ENCODE assay signal across 27 mouse cellular contexts in genomic region chr6:32210139-32210538, GRCm38 (mm10).
A peak's percentile ranks its signal among the peaks of the same experiment; 100 is the strongest.
DNase-seq lines count a peak whose midpoint lies in the region; ATAC-seq lines count a peak whose summit lies in the region.
"Had no signal": no experiment of that assay in that cellular context is flagged by ENCODE, and none has a peak within 500 bp of the region (broad histone marks: within the 10 kb centered on the region; RNA-seq: fewer than 3 reads in every experiment).

No protein-coding gene starts in this region.

- no peak overlapping the region for H3K4me3 ChIP-seq in kidney, embryonic 15.5 days (replicated peaks)
- H3K4me3 ChIP-seq: limb, embryonic 13.5 days; liver, embryonic 15.5 days; midbrain, embryonic 10.5 days; myocyte; stomach, embryonic 15.5 days had no signal

- H3K36me3 ChIP-seq in kidney, embryonic 15.5 days: no peaks in the 10 kb centered on the region
- H3K36me3 ChIP-seq: liver, embryonic 15.5 days; midbrain, embryonic 10.5 days; stomach, embryonic 15.5 days had no signal

- no peaks in the 10 kb centered on the region for H3K27me3 ChIP-seq in kidney, embryonic 15.5 days
- H3K27me3 ChIP-seq: limb, embryonic 13.5 days; liver, embryonic 15.5 days; Patski; stomach, embryonic 15.5 days had no signal

- H3K4me1 ChIP-seq in kidney, embryonic 15.5 days: no peaks in the 10 kb centered on the region
- H3K4me1 ChIP-seq: limb, embryonic 13.5 days; liver, embryonic 15.5 days; midbrain, embryonic 10.5 days; stomach, embryonic 15.5 days had no signal

- ATAC-seq in kidney, embryonic 15.5 days (replicated peaks; ENCODE audit: low FRiP score): peak; percentile 78
- ATAC-seq: activated CD4-positive, CD25-positive, alpha-beta regulatory T cell, adult 4 months; CD4-positive, CD25-positive, alpha-beta regulatory T cell, adult 4 months; forebrain, embryonic 14.5 days; hindbrain, embryonic 16.5 days; intestine, postnatal 0 days; midbrain, embryonic 16.5 days; Patski had no signal

- 64% methylated on average over 7 of the region's 7 CpGs for WGBS in kidney, embryonic 15.5 days

- H3K9ac ChIP-seq in kidney, embryonic 15.5 days: no peak overlapping the region
- H3K9ac ChIP-seq: limb, embryonic 13.5 days; liver, embryonic 15.5 days; stomach, embryonic 15.5 days had no signal

- peak; percentile 39 to 50 for DNase-seq in cerebellum, postnatal 14 days
- no peak for DNase-seq in cerebellum, adult 9-11 months
- DNase-seq in kidney, adult 11 months: peak; percentile 59
- DNase-seq in kidney, postnatal 4 days: peak; percentile 43 to 46
- DNase-seq in neural tube, embryonic 10.5 days (ENCODE audit: extremely low spot score, low spot score): no peak
- DNase-seq in urinary bladder, adult 2 months (ENCODE audit: low spot score): no peak
- DNase-seq: adrenal gland, adult 8-10 months; cerebellum, adult 11-12 months; gastrocnemius, postnatal 10 days; heart, adult 11 months; layer of hippocampus, postnatal 36 days; thymus, postnatal 25 days had no signal

- no peak overlapping the region for H3K4me2 ChIP-seq in kidney, embryonic 15.5 days
- H3K4me2 ChIP-seq: heart, embryonic 11.5 days; limb, embryonic 13.5 days; liver, embryonic 15.5 days; stomach, embryonic 15.5 days had no signal

- H3K9me3 ChIP-seq in kidney, embryonic 15.5 days (replicated peaks): no peaks in the 10 kb centered on the region
- H3K9me3 ChIP-seq: limb, embryonic 13.5 days; liver, embryonic 15.5 days; midbrain, embryonic 10.5 days; stomach, embryonic 15.5 days had no signal

- peak overlapping the region; percentile 50; the same call in 1 of the 2 replicates for H3K27ac ChIP-seq in kidney, embryonic 15.5 days
- H3K27ac ChIP-seq: limb, embryonic 13.5 days; liver, embryonic 15.5 days; macrophage; midbrain, embryonic 10.5 days; stomach, embryonic 15.5 days had no signal

Comparison
In these comparisons a context has a peak if more than half of its experiments do, and no peak if none do; other contexts are left out.
1. DNase-seq: peak in cerebellum, postnatal 14 days (2 of 2), kidney, adult 11 months (single experiment) and kidney, postnatal 4 days (2 of 2); none in cerebellum, adult 9-11 months (single experiment), neural tube, embryonic 10.5 days (single experiment) and urinary bladder, adult 2 months (single experiment).